Mouse (Mus musculus) adipose tissue, adult 10 weeks (tissue): ENCODE measurements around the gene Kcnt2. TPM values are rescaled to one million over a fixed set of nuclear protein-coding genes. Genes with fewer than 3 reads are reported as not detected.

Source experiments
- polyA plus RNA-seq: library from polyadenylated mRNA; stranded (reverse); fragments of 350-450 nt; fragmentation: Illumina TruSeq; extraction: RNeasy Lipid Tissue Mini Kit (QIAGEN cat#74804); gene quantifications from one replicate; pipeline ENCODE4 v1.2.3, GENCODE M21; 2014; ENCODE audit warnings: low read depth, low replicate concordance

Gene Kcnt2
- polyA plus RNA-seq = 0.66 TPM

DNA sequence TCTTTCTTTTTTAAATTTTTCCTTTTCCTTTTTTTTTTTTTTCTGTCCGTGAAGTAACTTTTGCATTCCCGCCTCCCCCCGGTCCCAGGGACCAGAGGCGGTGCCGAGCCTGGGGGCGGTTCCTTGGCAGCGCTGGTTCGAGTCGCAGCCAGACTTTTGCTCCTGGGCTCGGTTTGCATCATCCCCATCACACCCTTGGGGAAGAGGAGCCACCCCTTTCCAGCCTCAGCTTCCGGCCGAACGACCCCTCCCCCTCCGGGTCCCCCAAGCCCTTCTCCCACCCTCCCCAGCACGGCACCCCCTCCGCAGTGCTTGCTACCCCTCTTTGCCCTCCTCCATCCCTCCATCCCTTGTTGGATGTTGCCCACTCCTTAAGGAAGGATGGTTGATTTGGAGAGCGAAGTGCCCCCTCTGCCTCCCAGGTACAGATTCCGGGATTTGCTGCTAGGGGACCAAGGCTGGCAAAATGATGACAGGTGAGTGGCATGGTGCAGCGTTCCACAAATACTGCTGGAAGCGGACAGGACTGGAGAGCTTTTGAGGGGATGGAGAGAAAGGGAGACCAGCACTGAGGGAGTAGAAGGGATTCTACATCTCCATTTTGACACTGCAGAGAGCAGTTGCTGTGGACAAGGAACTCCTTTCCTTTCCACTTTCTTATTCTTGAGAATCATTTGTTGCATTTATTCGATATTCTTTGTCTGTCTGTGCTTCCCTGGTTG, at the start of gene Kcnt2:
Gene Kcnt2, plus strand, starts transcription at position 283 of the 722 bp plus-strand sequence.

Other genes with a start within 250 kb of the Kcnt2 start
- 92.2 TPM for gene Cfh, start 62.4 kb upstream of the Kcnt2 start, polyA plus RNA-seq